Mouse (Mus musculus) MEL (cell line): Measurements from ENCODE around the gene Apoc4. TPM values are rescaled to one million over a fixed set of nuclear protein-coding genes. Genes with fewer than 3 reads are reported as not detected.

ENCODE experiments used
- DNase-seq: peaks from one replicate; pipeline ENCODE4 v3.0.0; 2011; ENCODE audit warnings: low read depth, low spot score
- H3K27ac ChIP-seq: 2 replicates; pipeline ENCODE4 v1.5.1; 2012; ENCODE audit warnings: low read depth, mild to moderate bottlenecking, control low read depth, low read length, moderate library complexity; ENCODE audit not compliant: control insufficient read depth
- H3K27me3 ChIP-seq, 2 experiments: fragments of 150-350 bp in 1 of 2; sonication (generic) in 1 of 2; 2 replicates each; pipeline ENCODE4 v1.6.1; 2012; ENCODE audit warnings: low read length in 2 of 2, mild to moderate bottlenecking in 2 of 2, improper control_type of control experiment in 1 of 2, moderate library complexity in 1 of 2; ENCODE audit not compliant: insufficient read depth in 2 of 2, control insufficient read depth in 1 of 2
- H3K36me3 ChIP-seq, 2 experiments: 2 replicates each; pipeline ENCODE4 v1.6.1; 2012 to 2014; ENCODE audit warnings: low read length in 2 of 2, improper control_type of control experiment in 1 of 2, inconsistent platforms in 1 of 2, mild to moderate bottlenecking in 1 of 2; ENCODE audit not compliant: insufficient read depth in 2 of 2, control insufficient read depth in 1 of 2
- H3K4me1 ChIP-seq, 2 experiments: fragments of 150-350 bp in 1 of 2; sonication (generic) in 1 of 2; 2 replicates each; pipeline ENCODE4 v1.6.1; 2012; ENCODE audit warnings: low read length in 2 of 2, improper control_type of control experiment in 1 of 2, mild to moderate bottlenecking in 1 of 2; ENCODE audit not compliant: insufficient read depth in 2 of 2, control insufficient read depth in 1 of 2
- H3K4me3 ChIP-seq, 2 experiments: fragments of 150-350 bp in 1 of 2; sonication (generic) in 1 of 2; 2 replicates each; pipeline ENCODE4 v1.5.1; 2012; ENCODE audit warnings: low read depth in 2 of 2, low read length in 2 of 2, mild to moderate bottlenecking in 2 of 2, moderate library complexity in 2 of 2, control low read depth in 1 of 2, improper control_type of control experiment in 1 of 2; ENCODE audit not compliant: control insufficient read depth in 1 of 2, insufficient read depth in 1 of 2
- H3K79me2 ChIP-seq: 2 replicates; pipeline ENCODE4 v1.6.1; 2012; ENCODE audit warnings: mild to moderate bottlenecking, low read length, moderate library complexity; ENCODE audit not compliant: control insufficient read depth, poor library complexity, insufficient read depth
- H3K9ac ChIP-seq: 2 replicates; pipeline ENCODE4 v1.6.1; 2012; ENCODE audit warnings: low read depth, mild to moderate bottlenecking, control low read depth, low read length, moderate library complexity; ENCODE audit not compliant: control insufficient read depth, poor library complexity, severe bottlenecking
- H3K9me3 ChIP-seq: fragments of 150-350 bp; sonication (generic); replicated peaks from 2 replicates; pipeline ENCODE4 v1.6.1; 2012; ENCODE audit warnings: mild to moderate bottlenecking, low read length, improper control_type of control experiment, moderate library complexity; ENCODE audit not compliant: insufficient read depth
- CHD1 ChIP-seq: IDR thresholded peaks from 2 replicates; pipeline ENCODE4 v1.6.1; 2012; ENCODE audit warnings: low read depth, mild to moderate bottlenecking, inconsistent platforms, low read length, improper control_type of control experiment
- CHD2 ChIP-seq: IDR thresholded peaks from 2 replicates; pipeline ENCODE4 v1.6.1; 2011; ENCODE audit warnings: low read length, improper control_type of control experiment
- CTCF ChIP-seq, 3 experiments: IDR thresholded peaks in 2 of 3; conservative IDR thresholded peaks in 1 of 3; 2 replicates each; pipeline ENCODE4 v1.5.1; 2011 to 2012; ENCODE audit warnings: low read length in 3 of 3, low read depth in 2 of 3, mild to moderate bottlenecking in 2 of 3, improper control_type of control experiment in 1 of 3, inconsistent platforms in 1 of 3, mixed read lengths in 1 of 3, moderate library complexity in 1 of 3; ENCODE audit not compliant: control insufficient read depth in 1 of 3, insufficient read depth in 1 of 3, poor library complexity in 1 of 3, severe bottlenecking in 1 of 3
- EP300 ChIP-seq, 2 experiments: IDR thresholded peaks; 2 replicates each; pipeline ENCODE4 v1.6.1; 2011; ENCODE audit warnings: improper control_type of control experiment in 2 of 2, low read length in 2 of 2, low read depth in 1 of 2, mild to moderate bottlenecking in 1 of 2
- ETS1 ChIP-seq: IDR thresholded peaks from 2 replicates; pipeline ENCODE4 v1.6.1; 2012; ENCODE audit warnings: low read depth, mild to moderate bottlenecking, inconsistent platforms, low read length, improper control_type of control experiment, moderate library complexity
- HCFC1 ChIP-seq: IDR thresholded peaks from 2 replicates; pipeline ENCODE4 v1.6.1; 2012; ENCODE audit warnings: low read depth, mild to moderate bottlenecking, inconsistent platforms, low read length, improper control_type of control experiment, moderate library complexity
- SMC3 ChIP-seq: IDR thresholded peaks from 2 replicates; pipeline ENCODE4 v1.6.1; 2011; ENCODE audit warnings: low read depth, low read length, improper control_type of control experiment
- TBP ChIP-seq: IDR thresholded peaks from 2 replicates; pipeline ENCODE4 v1.8.0; 2011; ENCODE audit warnings: low read depth, low read length, improper control_type of control experiment
- TCF12 ChIP-seq: IDR thresholded peaks from 2 replicates; pipeline ENCODE4 v1.6.1; 2014; ENCODE audit warnings: low read depth, mild to moderate bottlenecking, inconsistent platforms, low read length, improper control_type of control experiment, moderate library complexity
- UBTF ChIP-seq: IDR thresholded peaks from 2 replicates; pipeline ENCODE4 v1.6.1; 2012; ENCODE audit warnings: low read depth, mild to moderate bottlenecking, inconsistent platforms, low read length, improper control_type of control experiment, moderate library complexity, borderline replicate concordance; ENCODE audit not compliant: insufficient read depth
- ZC3H11A ChIP-seq: IDR thresholded peaks from 2 replicates; pipeline ENCODE4 v1.6.1; 2012; ENCODE audit warnings: low read depth, mild to moderate bottlenecking, inconsistent platforms, low read length, improper control_type of control experiment
- ZNF384 ChIP-seq: IDR thresholded peaks from 2 replicates; pipeline ENCODE4 v1.6.1; 2012; ENCODE audit warnings: low read depth, mild to moderate bottlenecking, inconsistent platforms, low read length, improper control_type of control experiment
- polyA plus RNA-seq, 2 experiments: library from polyadenylated mRNA; stranded (reverse) in 1 of 2; unstranded in 1 of 2; fragments of >175 nt in 1 of 2; fragments of >200 nt in 1 of 2; gene quantifications; 2 replicates each; pipeline versions ENCODE4 v1.2.1 to v1.2.4; 2012; ENCODE audit warnings: low replicate concordance in 2 of 2, low read depth in 1 of 2; ENCODE audit not compliant: insufficient read length in 2 of 2, insufficient read depth in 1 of 2, missing spikeins in 1 of 2
- total RNA-seq: library from RNA; depleted of rRNA; stranded (reverse); fragments of 300-350 nt; gene quantifications from 2 replicates; pipeline ENCODE4 v1.2.3, GENCODE M21; 2012

The Apoc4 gene
- total and polyA plus RNA-seq, 3 experiments = not detected

GRCm38 (mm10) chr7:19712414-19712813, 31.1 kb upstream of the Apoc4 start:
- peaks cover 9 to 14% of the 10 kb centered on the region in 2 experiments for H3K36me3 ChIP-seq
- TF ChIP-seq CTCF (IDR thresholded peaks at IDR 0.05 in 2 of 3, conservative IDR thresholded peaks at IDR 0.05 in 1 of 3; ENCODE audit: control insufficient read depth in 1 of 3, insufficient read depth in 1 of 3, low read depth in 2 of 3, low read length in 3 of 3, poor library complexity in 1 of 3, severe bottlenecking in 1 of 3) (peak; percentile 19 to 62 (median 42); a peak in 4 of 6 replicates), ZC3H11A (peak; percentile 16; the same call in 1 of the 2 replicates), EP300 (IDR thresholded peaks at IDR 0.05; ENCODE audit: low read depth in 1 of 2, low read length in 2 of 2) (no peak), SMC3 (peak; percentile 60)
- no peaks in the 10 kb centered on the region for H3K27me3 ChIP-seq
- no peak overlapping the region for H3K9ac ChIP-seq
- no peak overlapping the region for H3K4me3 ChIP-seq
- no peaks in the 10 kb centered on the region for H3K9me3 ChIP-seq
- H3K27ac ChIP-seq = no peak overlapping the region
- DNase-seq = peak; percentile 51
- peaks cover 0 to 18% of the 10 kb centered on the region in 2 experiments; a peak in 2 of 4 replicates for H3K4me1 ChIP-seq
- peaks cover 20% of the 10 kb centered on the region for H3K79me2 ChIP-seq

- TF ChIP-seq ZC3H11A (no peak), CHD1 (no peak)
- TF ChIP-seq, all 39 proteins: peak for 0
These were observed 29.4 kb upstream of the Apoc4 start for GRCm38 (mm10) chr7:19710650-19711049.

GRCm38 (mm10) chr7:19705271-19705670, 24.0 kb upstream of the Apoc4 start:
- H3K9ac ChIP-seq = no peak overlapping the region
- no peaks in the 10 kb centered on the region; the same call in 1 of the 2 replicates for H3K79me2 ChIP-seq
- H3K27ac ChIP-seq = no peak overlapping the region
- no peaks in the 10 kb centered on the region for H3K9me3 ChIP-seq
- H3K4me1 ChIP-seq = peaks cover 0 to 18% of the 10 kb centered on the region in 2 experiments; a peak in 2 of 4 replicates
- TF ChIP-seq UBTF (no peak), CHD2 (no peak), ZNF384 (no peak)
- TF ChIP-seq, all 39 proteins: peak for 0
- Histone ChIP-seq H3K36me3 (peaks cover 11 to 13% of the 10 kb centered on the region in 2 experiments), H3K27me3 (no peaks in the 10 kb centered on the region), H3K4me3 (no peak overlapping the region)
- DNase-seq = no peak

More at GRCm38 (mm10) chr7:19710650-19711049, 29.4 kb upstream of the Apoc4 start:
- Histone ChIP-seq H3K9me3 (no peaks in the 10 kb centered on the region), H3K27me3 (no peaks in the 10 kb centered on the region), H3K36me3 (peaks cover 11 to 13% of the 10 kb centered on the region in 2 experiments), H3K4me3 (no peak overlapping the region), H3K9ac (no peak overlapping the region), H3K27ac (no peak overlapping the region), H3K79me2 (peaks cover 20% of the 10 kb centered on the region), H3K4me1 (peaks cover 0 to 9% of the 10 kb centered on the region in 2 experiments; a peak in 1 of 4 replicates)
- no peak for DNase-seq

GRCm38 (mm10) chr7:19704475-19704874, 23.2 kb upstream of the Apoc4 start:
- no peak for DNase-seq
- Histone ChIP-seq H3K4me3 (no peak overlapping the region), H3K27me3 (no peaks in the 10 kb centered on the region), H3K79me2 (no peaks in the 10 kb centered on the region; the same call in 1 of the 2 replicates), H3K4me1 (peaks cover 0 to 22% of the 10 kb centered on the region in 2 experiments; a peak in 2 of 4 replicates), H3K36me3 (peaks cover 13 to 16% of the 10 kb centered on the region in 2 experiments), H3K9me3 (no peaks in the 10 kb centered on the region), H3K27ac (no peak overlapping the region), H3K9ac (no peak overlapping the region)
- TF ChIP-seq CHD2 (no peak), TCF12 (peak; percentile 63; the same call in 1 of the 2 replicates), ETS1 (0 out of 2 replicates have a peak, but pooled peaks have one; percentile 11), HCFC1 (no peak), EP300 (IDR thresholded peaks at IDR 0.05; ENCODE audit: low read depth in 1 of 2, low read length in 2 of 2) (peak; percentile 15 to 53; a peak in 1 of 4 replicates), TBP (0 out of 2 replicates have a peak, but pooled peaks have one; percentile 19)
